Mouse (Mus musculus): Measurements from ENCODE around the gene Tmprss9.

DNA sequence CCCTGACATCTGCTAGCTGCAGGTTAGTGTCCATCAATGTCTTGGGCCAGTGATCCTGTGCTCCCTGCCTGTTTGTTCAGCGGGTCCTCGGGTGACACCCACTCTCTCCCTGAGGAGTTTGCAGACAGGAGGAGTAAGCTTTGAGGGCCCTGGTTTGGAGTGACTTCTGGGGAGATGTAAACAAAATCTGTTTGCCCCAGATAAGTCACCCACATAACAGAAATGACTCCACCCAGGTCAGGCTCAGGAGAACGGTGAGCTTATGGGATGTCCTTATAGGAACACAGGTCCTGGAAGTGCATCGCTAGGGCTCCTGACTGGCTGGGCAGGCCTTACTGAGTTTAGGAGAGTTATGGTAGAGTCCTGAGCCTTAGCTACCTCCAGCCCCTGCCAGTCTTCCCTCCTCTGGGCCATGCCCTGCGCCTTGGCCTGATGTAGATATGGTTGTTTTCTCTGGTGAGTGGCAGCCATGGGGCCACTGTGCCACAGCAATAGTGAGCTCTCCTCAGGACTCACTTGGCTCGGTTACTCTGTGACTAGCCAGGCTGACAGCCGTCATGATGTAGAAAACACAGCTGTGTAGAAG lies 13.2 kb upstream of the Tmprss9 start:
- TF ChIP-seq CTCF (IDR thresholded peaks at IDR 0.05; ENCODE audit: low read depth, low read length) (no peak), POLR2A (IDR thresholded peaks at IDR 0.05; ENCODE audit: borderline replicate concordance, low read depth, low read length) (no peak)
